Mouse (Mus musculus) hematopoietic stem cell, adult 5-6 weeks (primary cell): ENCODE data around the gene Cd8a. TPM values are rescaled to one million over a fixed set of nuclear protein-coding genes. Genes with fewer than 3 reads are reported as not detected.
A peak's percentile ranks its signal among the peaks of the same experiment; 100 is the strongest.

Experiments used
- ATAC-seq, 2 experiments: fragments of 125-278 bp in 1 of 2; replicated peaks in 1 of 2; 2 replicates each; pipeline ENCODE4 v1.8.0; 2016 to 2017; ENCODE audit warnings: inconsistent platforms in 2 of 2, mild to moderate bottlenecking in 2 of 2, moderate number of reproducible peaks in 2 of 2, low read depth in 1 of 2, moderate TSS enrichment in 1 of 2; ENCODE audit not compliant: low FRiP score in 2 of 2, poor library complexity in 2 of 2, severe bottlenecking in 2 of 2, insufficient read depth in 1 of 2, low TSS enrichment in 1 of 2
- total RNA-seq: library from RNA; stranded (forward); fragments of 172-1452, 232-1000 nt; gene quantifications from 2 replicates; pipeline ENCODE4 v1.2.3, GENCODE M21; 2017

The Cd8a gene
- total RNA-seq, 1 experiment from 2014 or later = not detected

DNA sequence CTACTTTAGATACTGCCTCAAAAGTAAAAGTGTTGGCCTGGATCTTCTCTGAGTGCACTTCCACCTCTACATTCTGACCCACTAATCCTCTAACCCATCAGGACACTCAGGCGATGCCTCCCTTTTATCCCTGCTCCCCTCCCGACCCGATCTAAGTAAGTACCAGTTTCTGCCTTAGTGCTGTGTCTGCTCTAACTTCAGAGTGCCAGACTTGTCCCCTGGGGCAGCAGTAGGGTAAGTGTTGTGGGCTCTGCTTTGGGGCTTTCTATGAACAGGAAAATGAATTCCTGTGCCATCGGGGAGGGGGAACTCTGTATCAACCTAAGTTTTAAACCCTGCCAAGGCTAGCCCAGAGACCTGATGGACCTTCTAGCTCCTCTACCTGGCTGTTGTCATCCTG lies 13.0 kb upstream of the Cd8a start:
- no peak for ATAC-seq

DNA sequence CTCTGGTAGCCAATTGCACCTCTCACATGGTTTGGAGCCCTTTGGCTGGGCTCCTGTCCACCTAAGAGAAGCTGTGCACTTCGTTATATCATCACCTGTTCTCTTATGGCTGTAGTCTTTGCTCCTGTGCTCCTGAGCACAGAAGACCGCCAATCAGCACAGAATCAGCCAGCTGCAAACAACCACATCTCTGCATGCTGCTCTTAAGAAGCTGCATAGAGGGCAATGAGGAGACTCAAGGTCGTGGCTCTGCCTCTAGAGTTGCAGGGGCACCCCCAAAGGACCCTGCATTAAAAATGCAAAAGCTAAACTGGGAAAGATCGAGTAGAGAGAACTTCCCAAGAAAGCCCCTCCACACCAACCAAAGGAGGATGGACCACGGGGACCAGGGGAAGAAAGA lies 12.5 kb upstream of the Cd8a start:
- ATAC-seq = no peak

DNA sequence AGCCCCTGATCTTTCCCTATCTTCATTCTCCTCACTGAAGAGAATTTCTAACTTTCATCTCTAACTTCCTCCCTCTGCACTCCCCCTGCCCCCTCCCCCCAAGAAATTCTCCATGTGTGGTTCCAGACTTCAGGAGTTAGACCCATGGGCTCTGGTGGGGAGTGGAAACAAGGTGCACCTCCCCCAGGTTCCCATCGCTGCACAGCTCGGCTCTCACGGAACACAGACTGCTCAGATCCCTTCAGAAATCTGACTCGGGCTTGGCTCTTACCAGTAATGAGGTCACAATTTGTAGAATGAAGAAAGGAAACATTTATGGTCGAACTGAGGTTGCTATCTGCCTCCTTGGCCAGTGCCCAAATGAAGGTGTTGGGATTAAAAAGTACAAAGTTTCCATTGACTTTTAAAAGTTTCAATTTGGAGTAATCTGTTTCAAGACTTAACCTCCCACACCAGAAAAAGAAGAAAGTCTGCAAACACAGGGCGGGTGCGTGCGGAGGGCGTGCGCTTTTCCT lies 12.0 kb upstream of the Cd8a start:
- no peak for ATAC-seq

DNA sequence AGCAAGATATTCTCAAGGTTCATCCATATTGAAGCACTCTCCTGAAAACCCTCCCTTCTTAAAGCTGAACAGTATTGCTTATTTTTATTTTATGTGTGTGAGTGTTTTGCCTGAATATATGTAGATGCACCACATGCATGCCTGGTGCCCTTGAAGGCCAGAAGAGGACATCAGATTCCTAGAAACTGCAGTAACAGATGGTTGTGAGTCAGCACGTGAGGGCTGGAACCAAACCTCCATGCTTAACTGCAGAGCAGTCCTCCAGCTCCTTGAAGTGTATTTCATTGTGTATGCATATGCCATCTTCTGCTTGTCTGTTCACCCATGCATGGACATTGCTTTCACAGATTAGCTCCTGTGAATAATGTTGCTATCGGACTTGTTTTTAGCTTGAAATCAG lies 9.2 kb upstream of the Cd8a start:
- no peak for ATAC-seq

DNA sequence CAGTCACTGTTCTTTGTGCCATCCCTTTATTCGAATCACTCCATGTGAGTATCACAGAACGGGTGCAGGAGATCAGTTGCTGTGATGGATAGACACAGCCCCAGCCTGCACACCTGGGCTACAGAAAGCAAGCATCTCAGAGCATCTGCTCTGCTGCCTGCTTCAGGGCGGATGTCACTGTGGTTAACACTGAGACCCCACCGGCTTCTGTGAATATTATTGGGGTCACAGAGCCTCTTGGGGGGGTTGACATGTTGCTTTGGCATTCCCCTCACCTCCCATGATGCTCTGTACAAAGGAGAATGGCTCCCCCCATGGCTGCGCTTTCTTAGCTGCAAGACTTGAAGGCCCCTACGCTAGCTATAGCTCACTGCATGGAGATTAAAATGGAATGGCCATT lies 3.8 kb upstream of the Cd8a start:
- no peak for ATAC-seq

DNA sequence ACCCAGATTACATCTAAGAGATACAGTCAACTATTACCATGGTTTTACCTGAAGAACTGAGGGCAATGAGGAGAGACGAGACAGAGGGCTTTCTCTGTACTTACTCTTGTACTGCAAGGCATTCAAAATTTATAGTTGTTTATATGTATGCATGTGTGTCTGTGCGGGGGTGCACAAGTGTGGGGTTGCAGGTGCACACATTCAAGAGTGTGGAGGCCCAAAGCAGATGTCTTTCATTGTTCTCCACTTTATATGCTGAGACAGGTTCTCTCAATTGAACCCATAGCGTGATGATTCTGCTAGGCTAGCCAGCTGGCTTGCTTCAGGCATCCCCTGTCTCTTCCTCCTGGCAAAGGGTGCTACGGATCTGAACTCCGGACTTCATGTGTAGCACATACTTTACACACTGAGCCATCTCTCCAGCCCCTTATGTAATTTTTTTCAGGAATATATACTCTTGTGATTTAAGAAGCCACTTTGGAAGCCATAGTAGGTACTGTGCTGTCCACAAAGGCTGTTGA lies 2.1 kb upstream of the Cd8a start:
- ATAC-seq = no peak

DNA sequence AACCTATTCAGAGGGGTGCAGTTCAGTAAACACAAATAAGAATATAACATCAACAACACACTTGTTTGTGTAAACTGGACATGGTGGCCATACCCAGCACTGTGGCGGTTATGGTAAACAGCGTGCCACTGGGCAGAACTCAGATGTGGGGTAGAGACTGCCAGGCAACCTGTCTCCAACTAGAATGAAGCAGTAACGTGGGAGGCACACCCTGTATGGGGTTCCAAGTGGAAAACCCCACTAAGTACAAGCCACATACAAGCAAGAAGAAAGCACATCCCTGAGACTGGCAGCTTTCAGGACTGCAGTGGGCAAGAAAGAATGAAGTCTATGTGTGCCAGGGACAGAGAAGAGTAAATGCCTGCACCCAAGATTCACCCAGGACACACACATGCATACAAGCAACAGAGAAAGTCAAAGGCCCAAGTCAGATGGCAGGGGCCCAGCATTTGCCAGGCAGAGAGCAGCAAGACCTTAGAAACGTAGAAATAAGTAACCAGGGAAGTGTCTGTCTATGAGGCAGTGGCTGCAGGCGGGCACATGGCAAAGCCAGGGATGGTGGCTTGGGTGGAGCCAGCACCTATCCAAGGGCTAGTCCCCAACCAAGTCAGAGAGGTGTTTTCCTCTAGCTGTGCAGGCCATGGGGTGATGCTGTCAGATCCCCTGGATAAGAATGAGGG lies 1.0 kb upstream of the Cd8a start:
- ATAC-seq = no peak

DNA sequence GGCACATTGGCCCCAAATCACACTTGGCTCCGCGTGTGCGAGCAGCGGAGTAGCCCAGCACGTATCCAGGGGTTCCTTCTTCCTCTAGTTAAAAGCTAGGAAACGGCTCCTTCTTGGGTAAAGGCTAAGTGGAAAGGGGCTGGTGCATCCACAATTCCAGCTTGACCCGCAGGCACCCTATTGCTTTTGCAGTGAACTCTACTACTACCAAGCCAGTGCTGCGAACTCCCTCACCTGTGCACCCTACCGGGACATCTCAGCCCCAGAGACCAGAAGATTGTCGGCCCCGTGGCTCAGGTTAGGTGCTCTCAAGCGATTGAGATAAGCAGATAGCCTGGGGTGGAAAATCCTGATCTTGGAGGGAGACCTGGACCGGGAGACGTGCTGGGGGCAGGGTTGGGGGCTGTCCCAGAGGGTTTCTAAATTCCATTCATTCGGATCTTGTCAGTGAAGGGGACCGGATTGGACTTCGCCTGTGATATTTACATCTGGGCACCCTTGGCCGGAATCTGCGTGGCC lies 1.1 kb downstream of the Cd8a start:
- ATAC-seq = no peak

DNA sequence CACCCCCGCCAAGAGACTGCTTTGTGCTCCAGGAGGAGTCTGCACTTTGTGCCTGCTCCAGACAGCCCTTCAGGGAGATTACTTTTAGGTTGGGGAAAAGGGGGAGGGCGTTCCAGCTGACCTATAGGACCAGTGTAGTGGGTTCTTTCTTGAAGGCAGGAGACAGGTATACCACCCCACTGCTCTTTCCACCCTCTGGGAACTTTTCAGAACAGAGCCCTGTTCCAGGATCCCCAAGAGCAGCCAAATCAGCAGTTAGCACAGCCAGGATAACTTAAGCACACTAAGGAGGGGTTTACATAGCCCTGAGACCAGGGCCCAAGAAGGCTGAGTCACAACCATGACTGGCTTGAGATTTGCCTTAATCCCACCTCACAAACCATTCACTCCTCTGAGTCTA lies 1.7 kb downstream of the Cd8a start:
- ATAC-seq = no peak

DNA sequence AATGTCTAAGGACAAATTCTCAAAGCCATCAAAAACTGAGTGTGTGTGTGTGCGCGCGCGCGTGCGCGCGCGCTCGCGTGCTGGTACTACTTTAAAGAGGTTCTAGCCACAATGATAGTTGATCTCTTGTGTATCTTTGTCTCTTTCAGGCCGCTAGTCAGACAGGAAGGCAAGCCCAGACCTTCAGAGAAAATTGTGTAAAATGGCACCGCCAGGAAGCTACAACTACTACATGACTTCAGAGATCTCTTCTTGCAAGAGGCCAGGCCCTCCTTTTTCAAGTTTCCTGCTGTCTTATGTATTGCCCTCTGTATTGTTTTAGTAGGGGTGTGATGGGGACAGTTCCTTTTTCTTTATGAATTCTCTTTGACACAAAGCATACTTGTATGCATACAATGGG lies 3.5 kb downstream of the Cd8a start:
- no peak for ATAC-seq

DNA sequence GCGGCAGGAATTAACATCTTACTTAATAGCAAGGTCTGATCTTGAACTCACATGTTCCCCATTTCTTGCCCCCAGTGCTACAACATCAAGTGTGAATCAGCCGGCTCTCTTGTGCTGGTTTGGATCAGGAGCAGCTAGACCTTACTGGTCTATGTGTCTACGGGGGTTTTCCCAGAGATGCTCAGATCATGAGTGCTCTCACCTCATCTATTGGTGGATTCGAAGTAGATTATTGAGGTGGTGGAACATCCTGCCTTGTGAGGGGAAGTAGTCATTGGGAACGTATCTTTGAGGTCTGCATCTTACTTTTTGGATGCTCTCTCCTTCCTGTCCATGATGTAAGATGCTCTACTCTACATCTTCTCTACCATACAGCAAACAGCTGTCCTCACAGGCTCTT lies 8.4 kb downstream of the Cd8a start:
- no peak for ATAC-seq

DNA sequence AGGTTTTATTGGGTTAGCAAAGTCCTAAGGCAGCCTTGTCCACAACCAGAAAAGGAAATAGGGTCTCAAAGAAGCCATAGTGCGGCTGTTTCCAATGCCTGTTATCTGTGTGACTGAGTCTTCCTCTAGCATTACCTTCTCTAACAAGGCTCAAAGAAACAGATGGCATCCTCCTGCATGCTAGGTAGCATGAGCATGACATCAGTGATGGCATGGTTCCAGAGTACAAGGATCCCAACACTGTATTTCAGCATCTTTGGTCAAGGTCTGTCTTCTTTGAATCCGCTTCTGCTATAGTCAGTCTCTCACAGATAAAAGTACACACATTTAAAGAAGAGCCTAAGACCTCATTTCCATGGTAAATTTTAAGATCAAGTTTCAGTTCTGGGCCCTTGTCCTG lies 17.3 kb downstream of the Cd8a start:
- ATAC-seq = no peak

DNA sequence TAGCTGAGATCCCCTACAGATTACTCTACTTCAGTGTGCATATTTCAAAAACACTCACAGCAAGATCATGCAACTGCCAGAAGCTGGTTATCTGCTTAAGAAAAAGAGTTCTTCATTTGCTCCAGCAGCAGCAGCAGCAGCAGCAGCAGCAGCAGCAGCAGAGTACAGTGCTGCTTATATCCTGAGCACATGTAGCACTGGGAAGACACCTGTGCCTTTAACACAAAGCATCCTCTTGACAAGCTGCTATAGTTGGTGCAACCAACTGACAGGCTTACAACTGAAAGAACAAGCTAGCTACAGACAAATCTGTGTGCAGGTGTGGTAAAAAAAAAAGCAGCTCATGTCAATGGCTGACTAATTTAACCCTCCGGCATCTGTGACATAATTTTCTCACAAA lies 22.8 kb downstream of the Cd8a start:
- no peak for ATAC-seq

DNA sequence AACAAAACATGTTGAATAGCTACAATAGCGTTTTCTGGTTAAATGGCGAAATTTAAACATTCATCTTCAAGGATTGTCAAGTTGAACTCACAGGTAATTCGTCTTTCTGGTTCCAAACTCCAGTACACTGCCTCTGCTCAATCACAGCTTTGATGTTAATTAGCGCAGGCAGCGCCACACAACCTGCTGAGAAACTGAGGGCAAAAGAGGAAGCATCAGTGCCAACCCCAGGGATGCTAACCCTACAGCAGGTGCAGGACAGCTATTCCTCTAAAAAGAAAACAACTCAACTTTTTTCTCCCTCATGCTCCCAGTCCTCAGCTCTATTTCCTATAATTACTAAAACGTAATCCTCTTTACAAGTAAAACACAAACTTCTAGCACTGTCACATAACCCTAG lies 23.5 kb downstream of the Cd8a start:
- no peak for ATAC-seq

DNA sequence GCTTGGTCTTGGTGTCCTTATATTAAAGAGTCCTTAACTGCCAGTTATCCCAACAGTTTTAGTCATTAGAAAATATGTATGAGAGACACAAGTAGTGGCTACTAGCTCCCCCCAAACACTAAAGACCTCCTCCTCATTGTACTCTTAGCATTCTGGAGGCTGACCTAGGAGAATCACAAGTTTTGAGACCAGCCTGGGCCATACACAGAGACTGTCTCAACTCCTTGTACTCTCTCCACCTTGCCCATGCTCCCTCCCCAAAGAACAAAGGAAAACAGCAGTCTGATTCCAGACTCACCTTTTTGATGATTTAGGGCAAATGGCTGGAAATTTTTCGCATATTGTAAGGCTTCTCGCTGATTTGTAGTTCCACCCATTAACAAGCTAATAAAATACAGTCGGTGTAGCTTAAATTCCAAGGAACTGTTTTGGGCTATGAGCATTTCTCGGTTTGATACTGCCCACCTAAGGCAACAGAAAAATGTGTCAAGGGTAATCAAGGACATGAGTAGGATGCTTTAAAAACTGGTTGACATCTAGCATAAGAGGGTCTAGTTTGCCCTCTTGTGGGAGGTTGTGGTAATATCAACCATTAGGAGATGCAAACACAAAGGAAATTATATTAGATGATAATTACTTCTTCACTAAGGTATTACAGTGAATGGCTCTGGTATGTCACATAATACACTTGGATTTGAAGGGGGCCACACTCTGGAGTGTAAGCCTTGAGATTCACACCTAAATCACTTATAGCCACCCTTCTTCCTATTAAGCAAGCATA lies 25.8 kb downstream of the Cd8a start:
- ATAC-seq = no peak; a peak in 1 of 4 replicates

DNA sequence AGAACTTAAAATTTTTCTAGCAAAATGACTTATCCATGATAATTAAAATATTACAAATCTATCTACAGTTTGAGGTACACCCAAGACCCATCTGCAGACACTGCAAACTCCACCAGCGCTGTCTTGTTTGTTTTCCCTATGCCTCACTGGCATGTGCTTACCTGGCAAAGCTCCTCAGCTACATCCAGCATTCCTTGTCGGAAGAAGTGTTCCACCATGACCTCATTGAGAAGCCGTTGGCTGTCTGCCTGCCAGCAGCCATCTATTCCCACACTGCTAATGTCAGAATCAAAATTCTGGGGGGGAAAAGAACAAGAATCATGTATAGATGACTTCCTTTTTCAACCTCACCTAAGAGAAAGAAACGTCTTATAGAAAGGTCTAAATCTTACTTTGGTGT lies 41.4 kb downstream of the Cd8a start:
- ATAC-seq = no peak

DNA sequence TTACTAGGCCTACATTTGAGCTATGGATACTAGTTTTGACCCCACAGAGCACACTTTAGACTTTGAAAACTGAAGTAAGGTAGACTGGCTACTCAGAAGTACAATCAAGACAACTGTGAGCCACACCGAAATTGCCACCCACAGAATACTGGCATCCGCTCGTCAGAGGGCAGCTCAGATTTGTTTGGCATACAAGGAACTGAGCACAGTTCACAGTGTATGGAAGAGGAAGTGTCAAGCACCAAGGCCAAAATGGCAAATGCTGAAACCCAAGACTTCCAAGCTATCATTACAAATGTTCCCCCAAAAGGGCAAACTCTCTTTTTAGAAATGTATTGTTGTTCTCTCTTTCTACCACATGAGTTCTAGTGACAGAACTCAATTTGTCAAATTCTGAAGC lies 42.2 kb downstream of the Cd8a start:
- ATAC-seq = no peak

DNA sequence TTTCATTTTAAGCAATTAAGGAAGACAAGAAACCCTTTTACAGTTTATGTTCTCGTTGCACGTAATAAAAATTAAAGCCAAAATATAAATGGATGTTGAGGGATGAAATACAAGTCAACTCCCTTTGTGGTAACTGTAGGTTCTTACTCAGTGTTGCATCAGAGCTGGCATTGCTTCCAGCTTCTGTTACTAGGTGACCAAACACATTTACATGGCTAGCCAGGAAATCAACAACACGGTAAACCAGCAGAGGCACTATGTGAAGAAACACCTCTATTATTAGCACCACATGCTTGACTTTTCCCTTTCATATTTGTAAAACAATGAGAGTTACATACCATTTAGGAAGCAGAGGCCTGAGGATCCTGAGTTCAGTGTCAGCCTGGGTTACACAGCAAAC lies 45.6 kb downstream of the Cd8a start:
- ATAC-seq = peak; percentile 39 to 53; a peak in 2 of 4 replicates
